Mouse (Mus musculus) cerebellum, adult 2 months (tissue): Measurements from ENCODE around the gene Itga2. TPM values are rescaled to one million over a fixed set of nuclear protein-coding genes. Genes with fewer than 3 reads are reported as not detected.

Experiments
- DNase-seq, 2 experiments: peaks; one replicate each; pipeline ENCODE4 v3.0.0; 2021
- H3K27ac ChIP-seq: fragments of 200-500 bp; 2 replicates; pipeline ENCODE4 v1.5.1; 2012; ENCODE audit warnings: low read length, control low read depth, inconsistent platforms; ENCODE audit not compliant: insufficient read depth
- H3K27me3 ChIP-seq: fragments of 200-500 bp; 2 replicates; pipeline ENCODE4 v1.6.1; 2012; ENCODE audit warnings: inconsistent platforms, mild to moderate bottlenecking, low read length, moderate library complexity; ENCODE audit not compliant: control insufficient read depth, insufficient read depth
- H3K4me1 ChIP-seq: fragments of 200-500 bp; 2 replicates; pipeline ENCODE4 v1.6.1; 2011; ENCODE audit warnings: low read length; ENCODE audit not compliant: control insufficient read depth, insufficient read depth
- H3K4me3 ChIP-seq: fragments of 200-500 bp; replicated peaks from 2 replicates; pipeline ENCODE3; 2011; ENCODE audit warnings: mild to moderate bottlenecking, low read depth, low read length, control low read depth; ENCODE audit not compliant: insufficient read depth
- CTCF ChIP-seq: fragments of 200-500 bp; IDR thresholded peaks from 2 replicates; pipeline ENCODE4 v1.5.1; 2011; ENCODE audit warnings: low read depth, mild to moderate bottlenecking, control low read depth, low read length, moderate library complexity, borderline replicate concordance; ENCODE audit not compliant: insufficient read depth
- POLR2A ChIP-seq: fragments of 200-500 bp; IDR thresholded peaks from 2 replicates; pipeline ENCODE4 v1.6.1; 2011; ENCODE audit warnings: low read length, control low read depth, borderline replicate concordance; ENCODE audit not compliant: insufficient read depth
- WGBS: fragments of 180-500 bp; shearing (Covaris S2); methylation state at CpG from one replicate; pipeline ENCODE4 v1.1.7; 2018; 5-methylcytosine and 5-hydroxymethylcytosine counted together
- polyA plus RNA-seq: library from polyadenylated mRNA; depleted of rRNA; stranded (reverse); fragments of >200 nt; gene quantifications from 2 replicates; pipeline ENCODE4 v1.2.3, GENCODE M21; 2012; rRNA removed

Itga2 gene
- polyA plus RNA-seq, 1 experiment = 0.10 TPM

- TF ChIP-seq CTCF = no peak
- TF ChIP-seq POLR2A = no peak
- no peaks in the 10 kb centered on the region for H3K27me3 ChIP-seq
- no peak overlapping the region for H3K27ac ChIP-seq
- no peak for DNase-seq
- no peak overlapping the region for H3K4me3 ChIP-seq
- 82% methylated on average over 5 of the region's 5 CpGs for WGBS
- no peaks in the 10 kb centered on the region for H3K4me1 ChIP-seq
Observed at GRCm38 (mm10) chr13:114809624-114810210, 122.2 kb downstream of the Itga2 start.

GRCm38 (mm10) chr13:114802971-114803370, 128.9 kb downstream of the Itga2 start:
- H3K4me3 ChIP-seq = no peak overlapping the region
- no peaks in the 10 kb centered on the region for H3K27me3 ChIP-seq
- H3K27ac ChIP-seq = no peak overlapping the region
- WGBS = 68% methylated on average over 2 of the region's 2 CpGs
- no peaks in the 10 kb centered on the region for H3K4me1 ChIP-seq
- no peak for TF ChIP-seq CTCF
- no peak for TF ChIP-seq POLR2A
- DNase-seq = no peak

GRCm38 (mm10) chr13:114801857-114802256, 130.0 kb downstream of the Itga2 start:
- Histone ChIP-seq H3K4me3 (no peak overlapping the region), H3K27me3 (no peaks in the 10 kb centered on the region), H3K4me1 (no peaks in the 10 kb centered on the region), H3K27ac (no peak overlapping the region)
- TF ChIP-seq CTCF = no peak
- TF ChIP-seq POLR2A = no peak
- 83% methylated on average over 3 of the region's 3 CpGs for WGBS
- no peak for DNase-seq

GRCm38 (mm10) chr13:114793250-114794030, 138.5 kb downstream of the Itga2 start:
- Histone ChIP-seq H3K4me1 (no peaks in the 10 kb centered on the region), H3K4me3 (no peak overlapping the region), H3K27me3 (no peaks in the 10 kb centered on the region), H3K27ac (no peak overlapping the region)
- peak; percentile 38 for DNase-seq
- 36% methylated on average over 6 of the region's 6 CpGs for WGBS
- TF ChIP-seq CTCF (no peak), POLR2A (no peak)

- H3K27me3 ChIP-seq = no peaks in the 10 kb centered on the region
- 75% methylated on average over 1 of the region's 1 CpGs for WGBS
- TF ChIP-seq POLR2A = no peak
- no peak for TF ChIP-seq CTCF
- no peak for DNase-seq
- no peak overlapping the region for H3K27ac ChIP-seq
- H3K4me3 ChIP-seq = no peak overlapping the region
- H3K4me1 ChIP-seq = no peaks in the 10 kb centered on the region
Observed at GRCm38 (mm10) chr13:114791511-114791910, 140.4 kb downstream of the Itga2 start.

Other genes with a start within 250 kb of the Itga2 start
- 84.4 and 91.4 TPM in 2 replicates for gene Mocs2, start 113.9 kb downstream of the Itga2 start, polyA plus RNA-seq
- 25.2 and 26.1 TPM in 2 replicates for gene Pelo, start 158.1 kb upstream of the Itga2 start, polyA plus RNA-seq
- gene Gm49395, start 169.8 kb upstream of the Itga2 start, polyA plus RNA-seq = 0.54 and 0.80 TPM in 2 replicates
- gene Itga1, start 169.9 kb upstream of the Itga2 start, polyA plus RNA-seq = 2.6 TPM in 2 replicates